Mouse (Mus musculus) gastrocnemius, postnatal 25 days (tissue): ENCODE measurements around the gene Zscan22. TPM values are rescaled to one million over a fixed set of nuclear protein-coding genes. Genes with fewer than 3 reads are reported as not detected.
"Not testable (repeated sequence)": the region's sequence is repeated elsewhere in the genome, so short reads cannot be mapped to it uniquely, and the experiment has no call there.

Experiments
- DNase-seq: peaks from one replicate; pipeline ENCODE4 v3.0.0; 2022
- long read RNA-seq, 2 experiments: library from polyadenylated mRNA; stranded (forward); transcript quantifications; one replicate each; pipeline ENCODE4 v2.0.0; 2021
- total RNA-seq, 2 experiments: library from RNA; stranded (reverse); gene quantifications; 1 replicate in 1 of 2; 2 replicates in 1 of 2; pipeline ENCODE4 v1.2.3; 2021

Zscan22 gene
- 1 to 10 TPM; 2.7 to 3.4 TPM for total RNA-seq
- long read RNA-seq, experiment 1, partial matches to known transcripts = 2 of 3 reads
- long read RNA-seq, experiment 1, other reads (novel, unspliced or antisense) = 1 of 3 reads
- long read RNA-seq, experiment 2, partial matches to known transcripts = 0 of 6 reads
- long read RNA-seq, experiment 2, other reads (novel, unspliced or antisense) = 4 of 6 reads

DNA sequence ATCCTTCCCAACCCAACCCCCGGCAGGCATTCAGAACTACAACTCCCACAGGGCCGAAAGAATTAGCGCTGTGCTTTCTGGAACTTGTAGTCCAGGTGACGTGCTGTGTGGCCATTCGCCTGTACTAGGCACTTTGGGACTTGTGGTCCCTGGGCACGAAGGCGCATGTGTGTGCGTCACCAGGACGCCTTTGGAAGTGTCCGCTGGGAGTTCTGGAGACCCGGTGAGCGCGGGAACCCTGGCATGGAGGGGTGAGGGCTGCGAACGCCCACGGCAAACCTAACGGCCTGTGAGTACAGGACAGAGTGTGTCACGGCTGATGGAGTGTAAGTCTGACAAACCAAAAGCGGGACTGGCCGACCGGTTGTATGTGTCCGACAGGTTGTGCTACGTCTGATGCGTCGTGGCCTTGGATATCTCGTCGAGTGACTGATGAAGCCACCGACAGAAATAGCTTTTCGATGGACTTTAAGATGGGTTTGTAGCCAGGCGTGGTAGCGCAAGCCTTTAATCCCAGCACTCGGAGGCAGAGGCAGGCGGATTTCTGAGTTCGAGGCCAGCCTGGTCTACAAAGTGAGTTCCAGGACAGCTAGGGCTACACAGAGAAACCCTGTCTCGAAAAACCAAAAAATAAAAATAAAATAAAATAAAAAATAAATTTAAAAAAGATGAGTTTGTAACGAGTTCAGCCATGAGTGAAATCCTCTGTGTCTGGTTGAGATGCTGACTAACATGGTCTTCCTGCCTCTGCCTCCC is at the start of gene Zscan22:
Gene Zscan22 (plus strand): TSS at position 161 of the 756 bp plus-strand sequence.
- DNase-seq = peak; percentile 90

DNA sequence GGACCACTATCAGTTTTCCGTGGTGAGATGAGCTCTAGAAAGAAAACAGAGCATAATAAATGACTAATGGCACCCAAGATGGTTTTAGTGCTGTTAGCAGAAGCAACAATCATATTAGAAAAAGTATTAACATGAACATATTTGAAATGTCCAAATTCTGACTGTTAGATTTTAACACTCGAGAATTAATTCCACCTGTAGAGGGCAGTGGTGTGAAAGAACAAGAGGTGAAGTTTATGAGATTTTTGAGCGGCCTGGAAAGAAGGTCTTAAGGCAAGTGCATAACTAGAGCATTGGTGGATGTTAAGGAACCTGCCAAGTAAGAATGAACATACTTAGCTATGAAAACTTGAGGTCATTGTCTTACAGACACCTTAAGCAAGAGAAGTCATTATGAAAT is 23.3 kb upstream of the Zscan22 start:
- DNase-seq = no peak

DNA sequence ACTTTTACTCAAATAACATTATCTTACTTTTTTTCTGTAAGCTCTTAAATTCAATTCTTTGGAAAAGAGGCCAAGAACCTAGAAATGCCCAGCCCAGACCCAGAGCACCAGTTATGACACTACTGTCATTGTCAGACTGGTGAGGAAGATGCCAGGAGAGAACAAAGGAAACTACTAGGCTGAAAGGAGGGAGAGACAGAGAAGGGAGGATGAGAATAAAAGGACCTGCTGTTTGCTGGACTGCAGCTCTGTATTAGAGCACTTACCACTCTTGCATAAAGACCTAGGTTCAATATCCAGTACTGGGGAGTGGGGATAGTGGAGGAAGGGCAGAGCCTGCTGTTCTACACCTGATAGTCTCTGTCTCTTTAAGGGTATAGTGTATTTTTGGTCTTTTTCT is 17.6 kb upstream of the Zscan22 start:
- DNase-seq = no peak

DNA sequence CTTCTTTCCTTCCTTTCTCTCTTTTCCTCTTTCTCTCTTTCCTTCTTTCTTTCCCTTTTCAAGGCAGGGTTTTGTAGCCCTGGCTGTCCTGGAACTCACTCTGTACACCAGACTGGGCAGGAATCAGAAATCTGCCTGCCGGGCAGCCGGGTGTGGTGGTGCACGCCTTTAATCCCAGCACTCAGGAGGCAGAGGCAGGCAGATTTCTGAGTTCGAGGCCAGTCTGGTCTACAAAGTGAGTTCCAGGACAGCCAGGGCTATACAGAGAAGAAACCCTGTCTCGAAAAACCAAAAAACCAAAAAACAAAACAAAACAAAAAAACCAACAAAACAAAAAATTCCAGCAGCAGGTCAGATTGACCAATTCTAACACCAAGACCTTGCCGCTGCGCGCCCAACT is 17.1 kb upstream of the Zscan22 start:
- not testable (repeated sequence) for DNase-seq

DNA sequence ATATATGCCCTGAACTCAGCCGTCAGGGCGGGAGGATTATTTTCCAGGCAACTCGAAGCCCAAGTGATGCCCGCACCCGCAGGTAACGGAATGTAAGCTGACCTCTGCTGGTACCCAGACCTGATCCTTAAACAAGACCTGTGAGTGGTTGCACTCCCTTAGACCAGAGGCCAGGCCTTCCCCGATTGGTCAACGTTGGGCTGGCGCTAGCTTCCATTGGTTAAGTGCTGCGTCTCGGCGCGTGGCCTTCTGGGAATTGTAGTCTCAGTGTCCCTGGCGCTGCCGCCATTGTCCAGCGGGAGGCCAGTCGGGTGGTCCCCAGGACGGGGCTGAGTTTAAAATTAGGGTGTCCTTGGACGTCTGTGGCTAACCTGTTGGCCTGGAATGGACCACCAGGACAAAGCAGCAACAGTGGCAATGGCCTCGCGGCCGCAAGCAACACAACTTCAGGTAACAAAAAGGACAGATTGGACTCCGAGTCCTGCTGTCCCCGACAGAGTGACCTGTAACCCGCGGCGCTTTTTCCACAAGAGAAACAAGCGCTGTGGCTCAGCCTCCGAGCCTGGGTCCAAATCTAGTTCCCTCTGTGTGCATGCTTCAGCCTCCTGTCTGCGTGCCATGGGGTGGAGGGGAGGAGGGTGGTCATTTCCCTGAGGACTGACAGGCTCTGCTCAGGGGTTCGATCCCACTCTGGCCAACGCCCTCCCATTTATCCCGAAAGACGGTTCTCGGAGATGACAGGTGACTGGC is 16.5 kb upstream of the Zscan22 start, which contains the start of gene Zfp128:
Gene Zfp128 (plus strand): TSS at position 267 of the 750 bp plus-strand sequence.
- DNase-seq = peak; percentile 92

DNA sequence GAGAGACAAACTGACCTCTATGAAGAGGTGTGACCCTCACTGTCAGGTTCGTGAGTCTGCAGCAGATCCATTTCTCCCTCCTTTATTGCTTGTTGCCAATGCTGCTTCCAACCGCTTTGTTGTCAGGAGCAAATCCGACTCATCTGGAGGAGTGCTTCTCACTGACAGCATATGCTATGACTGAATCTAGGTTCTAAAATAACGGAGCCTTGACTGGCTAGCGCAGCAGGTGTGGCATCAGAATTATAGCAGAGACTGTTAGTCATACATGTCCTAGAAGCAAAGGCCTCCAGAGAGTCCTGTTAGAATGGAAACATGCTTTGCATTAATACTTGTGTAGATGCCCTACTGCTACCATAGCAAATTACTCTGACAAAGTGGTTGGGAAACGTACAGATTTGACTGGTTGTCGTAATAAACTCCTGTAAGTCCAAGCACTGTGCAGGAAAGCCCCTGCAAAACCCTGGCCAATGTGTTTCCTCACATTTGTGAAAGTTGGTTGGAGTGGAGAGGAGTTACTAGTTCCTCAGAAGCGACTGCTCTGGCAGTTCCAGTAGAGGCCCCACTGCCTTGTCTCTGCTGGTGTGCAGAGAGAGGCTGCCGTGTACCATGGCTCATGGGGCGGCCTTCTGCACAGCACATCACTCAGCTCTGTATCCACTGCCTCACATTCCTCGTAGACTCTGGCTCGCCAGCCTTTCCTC is 10.9 kb upstream of the Zscan22 start:
- no peak for DNase-seq

DNA sequence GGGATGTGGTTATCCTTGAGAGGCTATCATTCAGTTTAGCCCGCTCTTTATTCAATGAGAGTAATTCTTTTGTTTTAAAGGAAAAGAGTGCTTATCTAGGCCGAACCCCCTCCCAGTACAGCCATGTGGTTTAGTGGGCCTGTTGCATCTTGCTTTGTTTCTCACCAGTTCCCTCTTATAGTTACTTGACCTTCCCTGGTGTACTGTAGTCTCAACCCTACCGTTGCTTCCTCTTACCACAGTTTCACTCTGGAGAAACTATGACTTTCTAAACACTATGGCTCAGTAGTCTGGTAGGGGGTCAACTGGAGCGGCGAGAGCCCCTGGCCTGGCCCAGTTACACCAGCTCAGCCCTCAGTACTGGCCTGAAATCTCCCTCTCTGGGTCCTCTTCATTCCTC is 10.0 kb upstream of the Zscan22 start:
- DNase-seq = no peak

DNA sequence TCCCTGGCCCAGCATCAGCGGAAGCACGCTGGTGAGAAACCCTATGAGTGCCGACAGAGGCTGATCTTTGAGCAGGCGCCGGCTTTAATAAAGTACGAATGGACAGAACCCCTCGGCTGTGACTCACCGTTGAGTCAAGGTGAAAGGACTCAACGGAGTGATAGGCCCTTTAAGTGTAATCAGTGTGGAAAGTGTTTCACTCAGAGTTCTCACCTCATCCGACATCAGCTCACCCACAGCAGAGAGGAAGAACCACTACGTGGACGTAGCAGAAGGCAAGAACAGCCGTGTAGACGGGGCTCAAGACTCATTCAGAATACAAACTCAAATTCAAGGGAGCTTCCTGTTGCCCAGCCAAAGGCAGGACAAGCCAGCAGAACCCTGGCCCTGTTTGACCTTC is 6.7 kb upstream of the Zscan22 start:
- DNase-seq = no peak

DNA sequence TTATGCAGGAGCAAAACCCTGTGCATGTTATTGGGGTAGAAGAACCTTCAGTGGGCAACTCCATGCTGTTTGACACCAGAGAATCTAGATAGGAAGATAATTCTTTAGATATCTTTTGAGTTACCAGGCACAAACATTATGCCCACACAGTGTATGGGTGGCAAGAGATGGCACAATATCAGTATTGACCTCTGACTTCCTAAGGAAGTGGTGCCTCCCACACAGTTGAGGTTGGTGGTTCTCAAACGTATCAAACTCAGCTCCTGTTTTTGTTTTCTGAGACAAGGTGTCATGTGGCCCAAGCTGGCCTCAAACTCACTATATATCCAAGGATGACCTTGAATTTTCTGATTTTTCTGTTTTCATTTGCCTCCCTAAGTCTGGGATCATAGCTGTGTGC is 6.3 kb upstream of the Zscan22 start:
- DNase-seq = no peak

DNA sequence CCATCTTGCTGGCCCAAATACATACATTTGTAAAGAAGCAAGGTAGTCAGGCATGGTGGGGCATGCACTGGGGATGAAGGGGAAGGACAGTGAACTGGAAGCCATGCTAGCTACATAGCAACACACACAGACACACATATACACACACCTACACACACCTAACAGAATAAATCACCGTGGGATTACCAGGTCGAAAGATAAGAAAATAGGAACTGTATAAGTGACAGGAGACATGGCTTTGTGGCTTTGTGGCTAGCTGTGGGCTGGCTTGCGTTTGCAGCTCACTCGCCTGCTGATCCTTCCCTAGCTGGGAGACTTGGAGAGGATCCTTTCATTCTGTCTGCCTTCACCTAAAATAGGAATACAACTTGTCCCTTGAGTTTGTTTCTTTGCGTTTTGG is 3.9 kb downstream of the Zscan22 start:
- no peak for DNase-seq

DNA sequence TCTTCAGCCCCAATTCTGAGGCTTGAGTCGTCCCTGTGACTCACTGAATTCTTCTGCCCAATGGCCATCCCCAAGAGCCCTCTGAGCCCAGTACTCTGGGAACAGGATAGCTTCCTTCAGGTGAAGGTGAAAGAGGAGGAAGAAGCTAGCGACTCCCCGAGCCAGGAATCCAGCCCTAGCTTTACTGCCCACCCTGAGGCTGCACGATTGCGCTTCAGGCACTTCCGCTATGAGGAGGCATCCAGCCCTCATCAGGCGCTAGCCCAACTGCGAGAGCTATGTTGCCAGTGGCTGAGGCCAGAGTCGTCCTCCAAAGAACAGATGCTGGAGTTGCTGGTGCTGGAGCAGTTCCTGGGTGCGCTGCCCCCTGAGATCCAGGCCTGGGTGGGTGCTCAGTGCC is 6.0 kb downstream of the Zscan22 start:
- no peak for DNase-seq

DNA sequence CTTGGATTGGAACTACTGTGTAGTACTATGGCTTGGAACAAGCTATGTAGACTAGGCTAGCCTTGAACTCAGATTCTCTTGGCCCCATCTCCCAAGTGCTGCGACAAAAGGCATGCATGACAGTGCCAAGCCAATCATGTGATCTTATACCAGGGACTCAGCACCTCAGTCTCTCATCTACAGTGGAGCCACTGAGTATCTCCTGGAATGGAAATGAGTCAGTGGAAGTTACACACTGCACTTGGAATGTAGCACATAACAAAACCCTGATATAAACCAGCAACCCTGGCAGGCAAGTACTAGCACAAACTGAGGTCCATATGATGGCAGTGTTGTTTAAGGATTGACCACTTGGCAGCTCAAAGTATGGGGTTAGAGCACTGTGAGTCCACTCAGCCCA is 7.5 kb downstream of the Zscan22 start:
- DNase-seq = no peak

DNA sequence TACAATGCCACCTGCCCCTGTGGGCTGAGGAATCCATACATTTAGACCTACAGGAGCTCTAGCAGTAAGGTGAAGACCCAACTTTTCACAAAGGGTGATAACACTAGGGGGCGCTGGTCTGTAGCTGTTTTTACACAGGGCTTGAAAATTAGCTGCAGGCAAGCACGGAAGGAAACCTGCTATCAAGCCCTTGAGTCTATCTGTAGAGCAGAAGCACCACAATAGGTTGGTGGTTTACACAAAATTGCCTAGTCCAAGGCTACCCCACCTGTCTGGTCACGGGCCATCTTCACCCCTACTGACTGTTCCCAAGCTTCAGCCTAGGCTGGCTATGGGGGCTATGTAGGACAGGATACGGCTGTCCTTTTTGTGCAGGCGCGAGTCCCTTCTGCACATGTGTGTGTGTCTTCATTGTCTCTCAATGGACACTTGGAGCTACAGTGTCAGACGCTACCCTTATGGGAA is 11.9 kb downstream of the Zscan22 start:
- DNase-seq = peak; percentile 37

DNA sequence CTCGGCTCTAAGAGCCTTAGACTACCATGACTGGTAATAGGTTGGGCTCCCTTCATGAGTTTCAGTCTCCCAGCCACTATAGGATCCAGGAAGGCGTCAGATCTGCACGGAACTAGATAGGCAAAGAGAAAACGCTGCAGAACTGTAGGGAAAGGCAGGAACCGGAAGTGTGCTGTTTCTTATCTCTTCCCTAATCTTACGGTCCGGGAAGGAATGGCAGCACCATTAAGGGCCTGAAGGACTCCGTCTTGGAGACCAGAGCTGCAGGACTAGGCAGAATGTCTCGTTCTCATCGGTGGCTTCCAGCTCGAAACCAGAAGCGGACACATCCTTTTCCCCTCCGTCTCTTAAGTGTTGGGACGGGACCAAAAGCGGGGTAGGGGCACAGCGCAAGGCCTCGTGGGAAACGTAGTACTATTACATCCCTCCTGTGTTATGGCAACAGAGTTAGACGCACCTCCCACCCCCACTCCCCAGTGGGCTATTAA is 12.6 kb downstream of the Zscan22 start:
- peak; percentile 44 for DNase-seq

DNA sequence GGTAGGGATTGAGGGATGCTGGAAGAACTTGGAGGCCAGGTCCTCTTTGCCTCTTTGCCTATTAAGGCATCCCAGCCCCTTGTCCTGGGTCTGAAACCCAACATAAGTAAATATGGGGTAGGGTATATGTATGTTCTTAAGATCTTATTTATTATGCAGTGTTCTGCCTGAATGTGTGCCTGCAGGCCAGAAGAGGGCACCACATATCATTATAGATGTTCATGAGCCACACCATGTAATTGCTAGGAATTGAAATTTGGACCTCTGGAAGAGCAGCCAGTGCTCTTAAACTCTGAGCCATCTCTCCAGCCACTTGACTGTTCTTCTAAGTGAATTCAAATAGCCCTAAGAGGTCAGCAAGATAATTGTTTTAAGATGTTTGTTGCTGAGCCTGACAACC is 15.9 kb downstream of the Zscan22 start:
- no peak for DNase-seq

DNA sequence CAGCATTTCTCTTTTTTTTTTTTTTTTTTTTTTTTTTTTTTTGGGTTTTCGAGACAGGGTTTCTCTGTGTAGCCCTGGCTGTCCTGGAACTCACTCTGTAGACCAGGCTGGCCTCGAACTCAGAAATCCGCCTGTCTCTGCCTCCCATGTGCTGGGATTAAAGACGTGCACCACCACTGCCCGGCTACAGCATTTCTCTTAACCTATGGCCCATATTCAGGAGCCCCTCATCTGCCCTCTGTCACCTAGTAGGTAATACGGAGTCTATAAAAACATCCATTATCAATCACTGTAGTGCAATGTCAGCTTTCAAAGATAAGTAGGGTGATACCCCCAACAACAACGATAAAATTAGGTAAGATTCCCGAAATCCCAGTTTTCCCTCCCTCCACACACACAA is 22.9 kb downstream of the Zscan22 start:
- not testable (repeated sequence) for DNase-seq

DNA sequence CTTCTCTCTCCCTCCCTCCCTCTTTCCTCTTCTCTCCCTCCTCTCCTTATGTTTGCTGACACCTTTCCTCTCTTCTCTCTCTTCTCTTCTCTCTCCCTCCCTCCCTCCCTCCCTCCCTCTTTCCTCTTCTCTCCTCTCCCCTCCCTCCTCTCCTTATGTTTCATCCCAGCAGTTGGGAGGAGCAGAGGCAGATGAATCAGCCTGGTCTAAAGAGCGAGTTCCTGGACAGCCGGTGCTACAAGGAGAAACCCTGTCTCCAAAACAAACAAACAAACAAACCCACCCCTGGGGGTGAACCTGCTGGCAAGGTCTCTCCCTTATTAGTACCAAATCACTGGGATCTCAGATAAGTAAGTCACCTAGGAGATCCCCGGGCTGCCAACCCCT is 23.7 kb downstream of the Zscan22 start:
- DNase-seq = no peak

DNA sequence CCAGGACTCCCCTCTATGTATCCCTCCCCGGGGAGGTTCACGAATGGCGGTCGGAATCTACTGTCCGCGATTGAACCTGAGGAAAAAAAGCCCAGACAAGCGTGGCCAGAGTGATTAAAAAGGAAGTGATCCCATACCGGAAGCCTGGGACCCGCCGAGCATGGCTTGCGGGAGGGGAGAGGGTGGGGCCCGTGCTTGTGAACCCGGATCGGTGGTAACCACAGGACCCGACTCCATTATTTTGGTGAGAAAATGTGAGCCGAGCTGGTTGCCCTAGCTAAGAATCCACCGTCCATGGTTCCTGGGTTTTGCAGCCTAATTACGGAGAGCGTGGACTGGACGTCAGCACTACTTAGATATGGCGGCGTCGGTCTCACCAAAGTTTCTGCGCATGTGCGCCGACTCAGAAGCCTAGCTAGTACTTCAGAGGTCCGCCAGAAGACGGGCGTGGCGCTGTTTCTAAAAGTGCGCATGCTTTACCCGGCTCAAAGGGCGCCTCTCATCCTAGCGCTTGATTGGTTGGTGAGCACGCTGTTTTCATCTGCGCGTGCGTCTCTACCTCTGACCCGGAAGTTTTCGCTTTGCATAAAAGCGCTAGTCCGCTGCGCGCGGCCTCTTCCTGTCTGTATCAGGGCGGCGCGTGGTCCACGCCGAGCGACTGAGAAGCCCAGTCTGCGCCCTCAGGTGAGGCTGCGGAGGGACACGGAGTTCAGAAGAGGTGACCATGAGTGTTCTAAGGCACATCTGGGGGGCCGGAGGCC is 24.3 kb downstream of the Zscan22 start, which contains the start of gene Rps5:
Gene Rps5 (plus strand): TSS at position 586 of the 761 bp plus-strand sequence.
- DNase-seq = peak; percentile 97

DNA sequence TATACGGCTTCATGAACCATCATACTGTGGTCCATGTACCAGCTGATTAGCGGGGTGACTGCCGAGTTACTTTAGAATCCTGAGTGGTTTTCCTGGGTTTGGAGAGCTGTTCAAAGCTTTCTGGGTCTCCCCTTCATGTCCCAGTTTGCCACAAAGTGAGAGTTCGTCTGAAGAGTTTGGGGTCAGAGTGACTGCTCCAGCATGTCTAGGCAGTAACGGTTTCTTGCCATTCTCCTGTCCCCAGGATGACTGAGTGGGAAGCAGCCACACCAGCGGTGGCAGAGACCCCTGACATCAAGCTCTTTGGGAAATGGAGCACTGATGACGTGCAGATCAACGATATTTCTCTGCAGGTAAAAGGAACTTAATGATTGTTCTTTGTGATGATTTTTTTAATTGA is 25.1 kb downstream of the Zscan22 start:
- DNase-seq = no peak

DNA sequence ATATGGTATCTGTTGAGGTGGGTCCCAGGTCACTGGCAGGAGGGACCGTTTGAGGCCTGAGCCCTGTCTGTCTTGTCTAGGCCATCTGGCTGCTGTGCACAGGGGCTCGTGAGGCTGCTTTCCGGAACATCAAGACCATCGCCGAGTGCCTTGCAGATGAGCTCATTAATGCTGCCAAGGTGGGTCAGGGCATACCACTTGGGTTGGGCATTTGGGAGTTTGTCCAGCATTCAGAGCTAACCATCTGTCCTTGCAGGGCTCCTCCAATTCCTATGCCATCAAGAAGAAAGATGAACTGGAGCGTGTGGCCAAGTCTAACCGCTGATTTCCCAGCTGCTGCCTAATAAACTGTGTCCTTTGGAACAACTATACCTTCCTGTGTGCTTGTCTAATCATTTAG is 28.7 kb downstream of the Zscan22 start:
- no peak for DNase-seq

DNA sequence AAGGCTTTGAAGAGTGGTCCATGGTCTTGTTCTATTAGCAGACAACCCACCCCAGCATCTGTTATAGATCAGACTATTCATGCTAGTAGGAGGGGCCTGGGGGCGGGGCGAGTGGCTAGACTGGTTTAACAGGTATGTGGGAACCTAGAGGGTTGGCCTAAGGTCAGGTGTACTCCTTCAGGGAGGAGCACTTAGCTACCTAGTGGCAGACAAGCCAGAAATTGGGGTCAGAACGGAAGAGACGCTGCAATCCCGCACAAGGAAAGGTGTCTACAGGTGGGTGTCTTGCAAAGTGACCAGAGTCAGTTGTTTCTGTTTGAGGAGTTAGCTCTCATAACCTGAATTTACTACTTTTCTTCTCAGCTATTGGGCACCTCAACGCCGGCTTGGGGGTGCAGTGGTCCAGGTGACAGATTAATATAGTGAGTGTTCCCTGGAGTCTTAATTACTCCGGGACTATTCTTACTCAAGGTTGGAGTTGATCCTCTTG is 29.6 kb downstream of the Zscan22 start, which contains the start of gene Rnf225:
Gene Rnf225 (plus strand): TSS at position 226 of the 490 bp plus-strand sequence.
- DNase-seq = no peak
